Mouse (Mus musculus): Measurements from ENCODE around the gene Asns.
"Not testable (repeated sequence)": the region's sequence is repeated elsewhere in the genome, so short reads cannot be mapped to it uniquely, and the experiment has no call there.

Gene Asns

GRCm38 (mm10) chr6:7676194-7676901, 16.7 kb downstream of the Asns start:
- DNase-seq = no peak

GRCm38 (mm10) chr6:7672438-7673253, 20.4 kb downstream of the Asns start:
- no peak for DNase-seq

- DNase-seq = no peak
These were observed 21.6 kb downstream of the Asns start for GRCm38 (mm10) chr6:7671429-7671828.

DNA sequence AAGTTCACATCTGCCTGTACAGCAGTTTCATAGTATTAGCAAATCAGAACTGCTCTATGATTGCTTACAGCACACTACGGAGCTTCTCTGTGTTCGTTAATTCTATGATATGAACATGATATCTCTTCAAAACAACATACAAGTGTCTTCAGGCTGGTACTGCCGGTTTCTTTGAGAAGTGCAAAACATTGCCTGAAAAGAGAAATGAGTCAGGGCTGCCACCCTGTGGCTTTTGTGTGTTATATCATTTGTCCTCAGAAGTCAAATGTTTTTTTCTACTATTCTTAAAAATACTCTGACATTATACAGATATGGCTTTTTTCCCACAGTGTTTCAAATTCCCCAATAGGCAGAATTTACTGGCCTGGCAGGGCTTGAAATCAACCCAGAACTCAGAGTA, 22.5 kb downstream of the Asns start:
- DNase-seq = peak; percentile 7

GRCm38 (mm10) chr6:7669721-7670120, 23.3 kb downstream of the Asns start:
- no peak for DNase-seq

DNA sequence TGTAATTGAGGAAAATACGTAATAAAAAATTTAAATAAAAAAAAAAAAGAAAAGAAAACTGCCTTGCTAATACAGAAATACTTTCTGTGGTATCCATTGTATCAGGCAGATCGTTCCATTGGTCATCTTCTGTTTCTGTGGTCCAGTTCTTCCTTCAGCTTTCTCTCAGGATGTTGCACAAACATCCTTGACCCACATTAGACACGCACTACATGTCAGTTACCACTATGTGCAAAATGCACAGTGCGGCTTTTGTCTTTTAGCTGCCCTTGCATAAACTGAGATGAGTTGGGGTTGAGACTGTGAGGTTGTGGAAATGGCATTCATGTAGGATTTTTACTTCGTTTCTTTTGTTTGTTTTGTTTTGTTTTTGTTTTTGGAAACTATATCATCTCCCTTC, 24.7 kb downstream of the Asns start:
- no peak for DNase-seq

DNA sequence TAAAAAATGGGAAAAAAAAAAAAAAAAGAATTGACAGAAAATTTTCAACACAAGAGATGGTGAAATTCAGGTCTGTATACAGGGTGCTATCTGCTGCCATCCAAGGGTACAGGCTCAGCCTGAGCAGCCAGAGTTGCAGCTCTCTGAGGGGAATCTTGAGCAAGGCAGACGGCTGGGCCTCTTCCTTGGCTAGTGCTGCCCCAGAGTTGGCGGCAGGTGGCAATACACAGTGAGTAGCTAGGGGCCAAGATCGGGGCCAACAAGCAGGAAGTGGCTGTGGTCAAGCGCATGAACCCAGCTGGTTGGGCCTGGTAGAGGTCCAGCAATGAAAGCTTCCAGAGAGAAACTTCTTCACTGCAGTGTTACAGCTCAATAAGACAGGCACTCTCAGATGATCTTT, 27.2 kb downstream of the Asns start:
- not testable (repeated sequence) for DNase-seq

GRCm38 (mm10) chr6:7661455-7661854, 31.6 kb downstream of the Asns start:
- peak; percentile 59 for DNase-seq

- DNase-seq = peak; percentile 45
These were observed 32.5 kb downstream of the Asns start for GRCm38 (mm10) chr6:7660377-7661080.

DNA sequence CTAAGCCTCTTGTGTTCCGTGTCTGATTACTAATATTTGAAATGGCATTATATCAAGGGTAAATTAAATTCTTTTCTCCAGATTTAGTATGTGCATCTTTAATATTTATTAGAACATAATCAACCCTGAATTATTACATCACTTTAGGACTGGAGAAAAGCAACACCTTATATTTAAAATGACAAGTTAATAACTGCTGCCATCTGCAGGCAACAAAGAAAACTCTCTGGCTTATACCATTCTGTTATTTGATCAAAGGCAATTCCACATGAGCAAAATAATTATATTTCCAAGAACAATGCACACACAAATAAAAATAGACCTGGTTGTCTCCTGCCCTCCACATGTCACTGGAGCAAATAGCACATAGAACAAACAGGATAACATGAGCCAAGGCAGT, 36.5 kb downstream of the Asns start:
- no peak for DNase-seq

DNA sequence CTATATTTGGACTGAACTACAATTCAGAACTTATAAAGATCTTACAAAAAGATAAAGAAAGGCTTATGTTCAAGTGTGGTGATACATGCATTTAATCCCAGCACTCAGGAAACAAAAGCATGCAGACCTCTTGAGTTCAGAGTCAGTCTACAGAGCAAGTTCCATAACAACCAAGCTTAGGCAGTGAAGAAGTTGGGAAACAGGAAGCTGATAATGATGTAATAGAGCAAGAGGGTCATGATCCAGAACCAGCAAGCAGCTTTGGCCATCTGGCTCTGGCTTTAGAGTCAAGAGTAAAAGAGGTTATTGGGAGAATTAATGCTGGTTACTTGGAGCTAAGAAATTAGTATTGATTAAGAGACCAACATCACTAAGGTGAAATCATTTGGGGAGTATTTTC, 44.6 kb downstream of the Asns start:
- DNase-seq = no peak

All from lung, postnatal 36 days (tissue).